Mouse (Mus musculus): ENCODE measurements around the gene Nudt7. TPM values are rescaled to one million over a fixed set of nuclear protein-coding genes. Genes with fewer than 3 reads are reported as not detected.

The Nudt7 gene
- polyA plus RNA-seq, 1 experiment, result not detected

- TF ChIP-seq GATA1 (IDR thresholded peaks at IDR 0.05; ENCODE audit: low read length), result no peak
Measured at GRCm38 (mm10) chr8:114131421-114131820, 1.9 kb upstream of the Nudt7 start.

- TF ChIP-seq GATA1 (IDR thresholded peaks at IDR 0.05; ENCODE audit: low read length), result no peak
Measured at GRCm38 (mm10) chr8:114133050-114133509, 277 bp upstream of the Nudt7 start.

GRCm38 (mm10) chr8:114136750-114137149, 3.4 kb downstream of the Nudt7 start:
- TF ChIP-seq GATA1 (IDR thresholded peaks at IDR 0.05; ENCODE audit: low read length), result no peak

- no peak for TF ChIP-seq GATA1 (IDR thresholded peaks at IDR 0.05; ENCODE audit: low read length)
Measured at GRCm38 (mm10) chr8:114137181-114137580, 3.8 kb downstream of the Nudt7 start.

- no peak for TF ChIP-seq GATA1 (IDR thresholded peaks at IDR 0.05; ENCODE audit: low read length)
Measured at GRCm38 (mm10) chr8:114140437-114140836, 7.1 kb downstream of the Nudt7 start.

- TF ChIP-seq GATA1 (IDR thresholded peaks at IDR 0.05; ENCODE audit: low read length), result no peak
Measured at GRCm38 (mm10) chr8:114142199-114142598, 8.8 kb downstream of the Nudt7 start.

GRCm38 (mm10) chr8:114143645-114144290, 10.4 kb downstream of the Nudt7 start:
- TF ChIP-seq GATA1 (IDR thresholded peaks at IDR 0.05; ENCODE audit: low read length), result no peak

GRCm38 (mm10) chr8:114153311-114154045, 20.1 kb downstream of the Nudt7 start:
- TF ChIP-seq GATA1 (IDR thresholded peaks at IDR 0.05; ENCODE audit: low read length), result no peak

GRCm38 (mm10) chr8:114158586-114158985, 25.2 kb downstream of the Nudt7 start:
- TF ChIP-seq GATA1 (IDR thresholded peaks at IDR 0.05; ENCODE audit: low read length), result no peak

- no peak for TF ChIP-seq GATA1 (IDR thresholded peaks at IDR 0.05; ENCODE audit: low read length)
Measured at GRCm38 (mm10) chr8:114159666-114160065, 26.3 kb downstream of the Nudt7 start.

GRCm38 (mm10) chr8:114163871-114164270, 30.5 kb downstream of the Nudt7 start:
- no peak for TF ChIP-seq GATA1 (IDR thresholded peaks at IDR 0.05; ENCODE audit: low read length)

- no peak for TF ChIP-seq GATA1 (IDR thresholded peaks at IDR 0.05; ENCODE audit: low read length)
Measured at GRCm38 (mm10) chr8:114164444-114165096, 31.2 kb downstream of the Nudt7 start.

- no peak for TF ChIP-seq GATA1 (IDR thresholded peaks at IDR 0.05; ENCODE audit: low read length)
Measured at GRCm38 (mm10) chr8:114165741-114166140, 32.4 kb downstream of the Nudt7 start.

- no peak for TF ChIP-seq GATA1 (IDR thresholded peaks at IDR 0.05; ENCODE audit: low read length)
Measured at GRCm38 (mm10) chr8:114176721-114177120, 43.4 kb downstream of the Nudt7 start.

GRCm38 (mm10) chr8:114193334-114193733, 60.0 kb downstream of the Nudt7 start:
- no peak for TF ChIP-seq GATA1 (IDR thresholded peaks at IDR 0.05; ENCODE audit: low read length)

GRCm38 (mm10) chr8:114198990-114199389, 65.6 kb downstream of the Nudt7 start:
- no peak for TF ChIP-seq GATA1 (IDR thresholded peaks at IDR 0.05; ENCODE audit: low read length)

Other genes with a start within 250 kb of the Nudt7 start
- not detected in 2 replicates for gene Vat1l, start 72.1 kb downstream of the Nudt7 start, polyA plus RNA-seq (2012)

Data from G1E-ER4 (cell line).